Comparison of ENCODE assay signal across 22 mouse cellular contexts in the genomic region with DNA sequence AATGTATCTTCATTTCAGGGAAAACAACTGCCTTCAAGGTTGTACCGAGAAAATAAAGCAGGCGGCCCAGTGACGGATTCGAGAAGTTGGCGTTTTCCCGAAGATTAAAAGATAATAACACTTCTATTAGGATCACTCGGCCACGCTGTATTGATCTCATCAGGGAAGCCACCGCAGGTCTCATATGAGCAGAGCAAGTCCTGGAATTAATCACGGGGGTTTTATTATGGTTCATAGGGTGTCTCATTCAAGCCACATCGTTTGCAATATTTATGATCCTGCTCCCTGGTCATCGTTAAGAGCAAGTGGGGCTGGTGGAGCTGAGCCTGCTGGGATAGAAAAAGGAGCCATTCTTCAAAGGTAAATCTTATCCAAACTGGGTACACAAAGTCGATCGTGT.
"Had no signal": no experiment of that assay in that cellular context is flagged by ENCODE, and none has a peak within 500 bp of the region (broad histone marks: within the 10 kb centered on the region; RNA-seq: fewer than 3 reads in every experiment).

No protein-coding gene starts in this region.

- H3K27me3 ChIP-seq: limb, embryonic 13.5 days; liver, embryonic 12.5 days; liver, embryonic 15.5 days; lung, embryonic 15.5 days; megakaryocyte, embryonic 14.5 days had no signal

- H3K4me3 ChIP-seq: layer of hippocampus, adult 2 months; limb, embryonic 10.5 days; limb, embryonic 13.5 days; liver, embryonic 12.5 days; liver, embryonic 15.5 days; lung, embryonic 15.5 days; megakaryocyte, embryonic 14.5 days had no signal

- H3K36me3 ChIP-seq: limb, embryonic 10.5 days; limb, embryonic 13.5 days; liver, embryonic 12.5 days; liver, embryonic 15.5 days; lung, embryonic 15.5 days had no signal

- DNase-seq: kidney, adult 2 months; kidney, postnatal 25 days; layer of hippocampus, adult 9-11 months; liver; lung, adult 18-20 months; lung, postnatal 10 days; lung, postnatal 36 days; right cerebral cortex, postnatal 4 days; thymus, adult 2 months; thymus, postnatal 14 days; thymus, postnatal 4 days had no signal

- H3K9ac ChIP-seq: limb, embryonic 13.5 days; liver, embryonic 12.5 days; liver, embryonic 15.5 days; lung, embryonic 15.5 days had no signal

- H3K9me3 ChIP-seq: limb, embryonic 10.5 days; limb, embryonic 13.5 days; liver, embryonic 12.5 days; liver, embryonic 15.5 days; lung, embryonic 15.5 days had no signal

- ATAC-seq: intestine, postnatal 0 days; liver, embryonic 12.5 days had no signal

- H3K27ac ChIP-seq: kidney, postnatal 0 days; layer of hippocampus, adult 2 months; limb, embryonic 10.5 days; limb, embryonic 13.5 days; liver, embryonic 12.5 days; liver, embryonic 15.5 days; lung, embryonic 15.5 days; stomach, postnatal 0 days had no signal

- H3K4me1 ChIP-seq: limb, embryonic 13.5 days; liver, embryonic 12.5 days; liver, embryonic 15.5 days; lung, embryonic 15.5 days; megakaryocyte, embryonic 14.5 days had no signal

- H3K4me2 ChIP-seq: limb, embryonic 13.5 days; liver, embryonic 12.5 days; liver, embryonic 15.5 days; lung, embryonic 15.5 days; midbrain, embryonic 11.5 days had no signal
